Mouse (Mus musculus): ENCODE measurements around the gene Pik3r4. TPM values are rescaled to one million over a fixed set of nuclear protein-coding genes. Genes with fewer than 3 reads are reported as not detected.

Pik3r4 gene
- polyA plus RNA-seq, 1 experiment from 2014 or later: 17.9 TPM

DNA sequence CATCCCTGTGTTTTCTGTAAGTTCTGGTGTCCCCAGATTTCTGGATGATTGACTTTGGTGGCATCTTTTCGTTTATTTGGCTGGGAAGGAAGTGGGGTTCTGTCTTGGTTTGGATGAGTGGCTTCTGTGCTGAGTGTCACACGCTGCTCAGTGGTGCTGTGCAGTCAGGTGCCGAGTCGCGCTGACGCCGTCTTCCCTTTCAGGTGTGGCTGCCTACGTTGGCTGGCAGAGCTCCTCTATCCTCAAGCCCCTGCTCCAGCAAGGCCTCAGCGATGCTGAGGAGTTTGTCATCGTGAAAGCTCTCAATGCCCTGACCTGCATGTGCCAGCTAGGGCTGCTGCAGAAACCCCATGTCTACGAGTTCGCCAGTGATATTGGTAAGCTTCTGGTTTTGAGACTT, 15.4 kb downstream of the Pik3r4 start:
- no peak overlapping the region for H3K4me3 ChIP-seq (ENCODE audit: low read depth, low read length)
- 93% methylated on average over 12 of the region's 12 CpGs for WGBS
- no peaks in the 10 kb centered on the region for H3K9me3 ChIP-seq (ENCODE audit: control insufficient read depth, low read length)
- peaks cover 28% of the 10 kb centered on the region for H3K36me3 ChIP-seq (ENCODE audit: control insufficient read depth, insufficient read depth, low read length)
- no peak overlapping the region for H3K27ac ChIP-seq (ENCODE audit: low read depth, low read length)
- no peaks in the 10 kb centered on the region for H3K27me3 ChIP-seq (ENCODE audit: control insufficient read depth, insufficient read depth, low read length)
- no peak overlapping the region for H3K4me2 ChIP-seq (ENCODE audit: low read depth, low read length)
- H3K9ac ChIP-seq (replicated peaks; ENCODE audit: low read depth, low read length): no peak overlapping the region
- H3K4me1 ChIP-seq (ENCODE audit: control insufficient read depth, insufficient read depth, low read length): no peaks in the 10 kb centered on the region
- ATAC-seq (ENCODE audit: low read depth): no peak

DNA sequence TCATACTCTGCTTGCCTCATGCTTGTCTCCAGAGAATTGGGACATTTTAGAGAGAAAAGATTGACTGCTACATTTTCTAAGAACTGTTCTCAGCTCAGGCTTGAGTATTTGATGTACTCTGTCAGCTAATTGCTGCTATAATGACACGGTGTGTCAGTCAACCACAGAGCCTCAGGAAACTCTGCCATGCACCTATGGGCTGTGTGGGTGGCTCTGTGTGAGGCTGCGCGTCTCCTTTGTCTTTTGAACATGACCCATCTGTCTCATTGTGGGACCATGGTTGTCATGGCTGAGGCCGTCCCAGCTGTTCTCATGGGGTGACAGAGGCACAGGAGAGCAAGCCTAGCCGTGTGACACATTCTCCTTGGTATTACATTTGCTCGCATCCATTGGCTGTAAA, 17.1 kb downstream of the Pik3r4 start:
- peaks cover 20% of the 10 kb centered on the region; the same call in 1 of the 2 replicates for H3K36me3 ChIP-seq (ENCODE audit: control insufficient read depth, insufficient read depth, low read length)
- no peaks in the 10 kb centered on the region for H3K4me1 ChIP-seq (ENCODE audit: control insufficient read depth, insufficient read depth, low read length)
- H3K27ac ChIP-seq (ENCODE audit: low read depth, low read length): no peak overlapping the region

DNA sequence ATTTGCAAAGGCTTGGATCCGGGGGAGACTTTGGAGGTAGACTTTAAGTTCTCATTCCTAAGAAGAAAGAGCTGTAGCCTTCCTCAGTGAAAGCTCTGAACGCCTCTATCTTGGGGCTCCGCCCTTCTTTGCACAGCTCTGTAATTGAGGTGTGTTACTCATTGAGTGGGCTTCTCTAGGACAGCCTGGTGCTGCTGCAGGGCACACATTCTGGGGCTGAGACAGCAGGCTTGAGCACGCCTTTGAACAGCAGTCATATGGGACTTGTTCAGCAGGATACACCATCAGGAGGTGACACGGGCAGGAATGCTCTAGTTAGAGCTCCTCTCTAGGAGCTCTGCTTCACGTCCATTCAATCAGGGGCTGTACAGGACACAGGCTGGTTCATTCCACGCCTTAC, 22.5 kb downstream of the Pik3r4 start:
- Histone ChIP-seq H3K36me3 (ENCODE audit: control insufficient read depth, insufficient read depth, low read length) (peaks cover 17% of the 10 kb centered on the region), H3K4me3 (ENCODE audit: low read depth, low read length) (no peak overlapping the region), H3K4me1 (ENCODE audit: control insufficient read depth, insufficient read depth, low read length) (no peaks in the 10 kb centered on the region), H3K27ac (ENCODE audit: low read depth, low read length) (no peak overlapping the region), H3K9me3 (ENCODE audit: control insufficient read depth, low read length) (no peaks in the 10 kb centered on the region), H3K27me3 (ENCODE audit: control insufficient read depth, insufficient read depth, low read length) (no peaks in the 10 kb centered on the region), H3K9ac (replicated peaks; ENCODE audit: low read depth, low read length) (no peak overlapping the region), H3K4me2 (ENCODE audit: low read depth, low read length) (no peak overlapping the region)
- ATAC-seq (ENCODE audit: low read depth): no peak
- 94% methylated on average over 7 of the region's 7 CpGs for WGBS

More for the DNA sequence above, 17.1 kb downstream of the Pik3r4 start:
- Histone ChIP-seq H3K9me3 (ENCODE audit: control insufficient read depth, low read length) (no peaks in the 10 kb centered on the region), H3K4me3 (ENCODE audit: low read depth, low read length) (no peak overlapping the region), H3K4me2 (ENCODE audit: low read depth, low read length) (no peak overlapping the region), H3K9ac (replicated peaks; ENCODE audit: low read depth, low read length) (no peak overlapping the region), H3K27me3 (ENCODE audit: control insufficient read depth, insufficient read depth, low read length) (no peaks in the 10 kb centered on the region)
- WGBS: 72% methylated on average over 6 of the region's 6 CpGs
- ATAC-seq (ENCODE audit: low read depth): no peak

DNA sequence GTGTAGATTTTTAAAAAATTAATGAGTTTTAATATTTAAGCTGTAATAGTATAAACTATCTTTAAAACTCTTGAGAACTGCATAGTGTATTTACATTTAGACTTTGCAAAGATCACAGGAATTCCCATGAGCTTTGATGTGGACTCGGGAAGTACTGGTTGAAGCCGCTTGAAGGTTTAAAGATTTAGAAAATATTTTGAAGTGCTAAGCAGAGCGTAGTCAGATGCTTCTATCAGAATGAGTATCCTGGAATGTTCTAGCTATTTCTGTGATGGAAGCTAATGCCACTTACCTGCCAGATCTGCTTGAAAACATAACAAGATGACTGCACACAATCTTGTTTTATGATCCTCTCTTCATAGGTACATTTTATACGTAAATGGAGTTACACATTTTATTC, 28.1 kb downstream of the Pik3r4 start:
- H3K4me2 ChIP-seq (ENCODE audit: low read depth, low read length): no peak overlapping the region
- H3K4me3 ChIP-seq (ENCODE audit: low read depth, low read length): no peak overlapping the region
- H3K27me3 ChIP-seq (ENCODE audit: control insufficient read depth, insufficient read depth, low read length): no peaks in the 10 kb centered on the region
- H3K27ac ChIP-seq (ENCODE audit: low read depth, low read length): no peak overlapping the region
- no peaks in the 10 kb centered on the region for H3K4me1 ChIP-seq (ENCODE audit: control insufficient read depth, insufficient read depth, low read length)
- H3K36me3 ChIP-seq (ENCODE audit: control insufficient read depth, insufficient read depth, low read length): peaks cover 10% of the 10 kb centered on the region
- ATAC-seq (ENCODE audit: low read depth): no peak
- no peak overlapping the region for H3K9ac ChIP-seq (replicated peaks; ENCODE audit: low read depth, low read length)
- 95% methylated on average over 4 of the region's 4 CpGs for WGBS
- H3K9me3 ChIP-seq (ENCODE audit: control insufficient read depth, low read length): no peaks in the 10 kb centered on the region

DNA sequence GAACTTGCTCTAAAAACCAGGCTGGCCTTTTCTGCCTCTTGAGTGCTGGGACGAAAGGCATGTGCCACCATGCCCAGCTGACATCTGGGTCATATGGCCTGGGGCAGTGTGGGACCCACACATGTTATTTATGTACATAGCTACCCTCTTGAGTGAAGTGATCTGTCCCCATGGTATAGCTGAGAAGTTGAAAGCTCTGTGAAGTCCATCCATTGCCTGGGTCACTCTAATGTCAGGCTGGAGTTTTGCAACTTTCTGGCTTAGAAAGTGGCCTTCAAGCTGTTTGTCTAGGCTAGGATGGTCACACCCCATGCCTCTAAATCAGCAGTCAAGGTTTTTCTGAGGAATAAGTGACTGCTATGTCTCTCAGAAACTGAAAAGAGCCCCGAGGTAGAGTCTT, 29.3 kb downstream of the Pik3r4 start:
- peaks cover 10% of the 10 kb centered on the region for H3K36me3 ChIP-seq (ENCODE audit: control insufficient read depth, insufficient read depth, low read length)

DNA sequence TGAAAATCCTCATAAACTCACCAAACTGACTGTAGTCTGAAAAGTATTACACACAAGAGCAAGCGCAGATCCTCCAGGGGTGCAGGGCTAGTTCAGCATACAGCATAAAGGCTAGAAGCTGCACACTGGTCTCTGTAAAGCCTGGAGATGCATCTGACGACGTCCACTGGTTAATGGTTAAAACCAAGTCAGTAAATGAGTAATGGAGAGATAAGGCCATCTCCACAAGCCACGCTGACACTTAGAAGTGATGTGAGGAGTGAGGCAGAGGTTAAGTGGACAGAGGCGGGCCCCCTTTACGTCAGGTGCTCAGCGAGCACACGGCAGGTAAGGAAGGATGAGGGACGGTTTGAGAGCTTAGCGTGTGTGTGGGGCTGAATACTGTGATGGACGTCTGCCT, 33.2 kb downstream of the Pik3r4 start:
- 0 out of 2 replicates have a peak, but pooled peaks cover 14% of the 10 kb centered on the region for H3K36me3 ChIP-seq (ENCODE audit: control insufficient read depth, insufficient read depth, low read length)
- 89% methylated on average over 11 of the region's 11 CpGs for WGBS
- no peak overlapping the region for H3K9ac ChIP-seq (replicated peaks; ENCODE audit: low read depth, low read length)
- no peak overlapping the region for H3K27ac ChIP-seq (ENCODE audit: low read depth, low read length)
- no peak for ATAC-seq (ENCODE audit: low read depth)
- H3K9me3 ChIP-seq (ENCODE audit: control insufficient read depth, low read length): no peaks in the 10 kb centered on the region
- H3K27me3 ChIP-seq (ENCODE audit: control insufficient read depth, insufficient read depth, low read length): no peaks in the 10 kb centered on the region
- no peaks in the 10 kb centered on the region; the same call in 1 of the 2 replicates for H3K4me1 ChIP-seq (ENCODE audit: control insufficient read depth, insufficient read depth, low read length)
- H3K4me2 ChIP-seq (ENCODE audit: low read depth, low read length): no peak overlapping the region
- no peak overlapping the region for H3K4me3 ChIP-seq (ENCODE audit: low read depth, low read length)

More for the DNA sequence above, 29.3 kb downstream of the Pik3r4 start:
- no peaks in the 10 kb centered on the region for H3K9me3 ChIP-seq (ENCODE audit: control insufficient read depth, low read length)
- 80% methylated on average over 2 of the region's 2 CpGs for WGBS
- no peak for ATAC-seq (ENCODE audit: low read depth)
- no peak overlapping the region for H3K4me2 ChIP-seq (ENCODE audit: low read depth, low read length)
- no peak overlapping the region for H3K4me3 ChIP-seq (ENCODE audit: low read depth, low read length)
- no peak overlapping the region for H3K9ac ChIP-seq (replicated peaks; ENCODE audit: low read depth, low read length)
- H3K27ac ChIP-seq (ENCODE audit: low read depth, low read length): no peak overlapping the region
- no peaks in the 10 kb centered on the region for H3K4me1 ChIP-seq (ENCODE audit: control insufficient read depth, insufficient read depth, low read length)
- H3K27me3 ChIP-seq (ENCODE audit: control insufficient read depth, insufficient read depth, low read length): no peaks in the 10 kb centered on the region

DNA sequence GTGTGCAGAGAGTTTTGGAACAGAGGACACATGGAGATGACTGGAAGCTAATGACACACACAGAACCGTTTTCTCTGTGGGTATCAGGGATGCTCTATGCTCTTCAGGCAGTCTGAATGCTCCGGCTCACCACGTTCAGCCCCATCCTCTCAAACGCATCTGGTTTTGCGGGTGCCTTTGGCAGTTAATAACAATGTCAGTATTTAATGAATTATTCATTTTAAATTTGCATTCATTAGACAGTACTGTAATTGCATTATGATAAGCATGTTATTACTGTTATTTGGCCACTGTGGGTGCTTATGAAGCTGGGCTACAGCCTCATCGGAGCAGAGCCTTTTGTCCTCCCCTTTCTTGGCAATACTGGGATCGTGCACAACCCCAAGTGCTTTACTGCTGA, 38.6 kb downstream of the Pik3r4 start:
- Histone ChIP-seq H3K36me3 (ENCODE audit: control insufficient read depth, insufficient read depth, low read length) (peaks cover 19% of the 10 kb centered on the region), H3K27me3 (ENCODE audit: control insufficient read depth, insufficient read depth, low read length) (no peaks in the 10 kb centered on the region), H3K9ac (replicated peaks; ENCODE audit: low read depth, low read length) (no peak overlapping the region), H3K9me3 (ENCODE audit: control insufficient read depth, low read length) (no peaks in the 10 kb centered on the region), H3K27ac (ENCODE audit: low read depth, low read length) (peak overlapping the region; percentile 22), H3K4me2 (ENCODE audit: low read depth, low read length) (no peak overlapping the region), H3K4me1 (ENCODE audit: control insufficient read depth, insufficient read depth, low read length) (no peaks in the 10 kb centered on the region; the same call in 1 of the 2 replicates), H3K4me3 (ENCODE audit: low read depth, low read length) (no peak overlapping the region)
- peak; percentile 79 for ATAC-seq (ENCODE audit: low read depth)
- WGBS: 51% methylated on average over 7 of the region's 7 CpGs

DNA sequence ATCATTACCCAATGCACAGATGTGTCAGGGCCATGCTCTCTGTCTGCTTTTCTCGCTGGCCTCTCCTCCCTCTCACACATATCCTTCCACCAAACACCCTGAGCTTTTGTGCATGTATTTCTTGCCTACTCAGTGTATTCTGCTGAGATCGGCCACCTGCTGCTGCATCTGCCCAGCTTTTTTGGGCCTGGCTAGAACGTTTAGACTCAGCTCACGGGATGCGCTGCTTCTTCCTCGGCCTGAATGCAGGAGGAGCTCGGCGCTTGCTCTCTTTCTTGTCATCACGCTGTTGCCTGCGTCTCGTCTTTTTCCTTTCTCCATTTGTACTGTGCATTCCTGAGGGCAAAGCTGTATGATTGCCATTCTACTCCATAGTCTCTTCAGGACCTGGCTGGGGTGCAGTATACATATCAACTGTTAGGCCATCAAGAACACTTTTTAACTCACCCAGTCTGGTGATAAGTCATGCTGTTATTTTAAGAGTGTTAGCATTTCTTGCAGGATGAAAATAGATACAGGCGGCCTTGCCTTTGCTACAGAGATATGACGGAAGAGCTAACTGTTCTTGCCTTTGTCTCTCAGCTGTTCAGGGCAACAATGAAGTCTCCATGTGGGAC, 41.9 kb downstream of the Pik3r4 start:
- no peaks in the 10 kb centered on the region for H3K27me3 ChIP-seq (ENCODE audit: control insufficient read depth, insufficient read depth, low read length)
- H3K4me2 ChIP-seq (ENCODE audit: low read depth, low read length): no peak overlapping the region
- H3K9me3 ChIP-seq (ENCODE audit: control insufficient read depth, low read length): no peaks in the 10 kb centered on the region
- 91% methylated on average over 13 of the region's 13 CpGs for WGBS
- no peak for ATAC-seq (ENCODE audit: low read depth)
- H3K27ac ChIP-seq (ENCODE audit: low read depth, low read length): no peak overlapping the region
- peaks cover 18% of the 10 kb centered on the region for H3K36me3 ChIP-seq (ENCODE audit: control insufficient read depth, insufficient read depth, low read length)
- no peak overlapping the region for H3K9ac ChIP-seq (replicated peaks; ENCODE audit: low read depth, low read length)
- no peaks in the 10 kb centered on the region; the same call in 1 of the 2 replicates for H3K4me1 ChIP-seq (ENCODE audit: control insufficient read depth, insufficient read depth, low read length)
- H3K4me3 ChIP-seq (ENCODE audit: low read depth, low read length): no peak overlapping the region

DNA sequence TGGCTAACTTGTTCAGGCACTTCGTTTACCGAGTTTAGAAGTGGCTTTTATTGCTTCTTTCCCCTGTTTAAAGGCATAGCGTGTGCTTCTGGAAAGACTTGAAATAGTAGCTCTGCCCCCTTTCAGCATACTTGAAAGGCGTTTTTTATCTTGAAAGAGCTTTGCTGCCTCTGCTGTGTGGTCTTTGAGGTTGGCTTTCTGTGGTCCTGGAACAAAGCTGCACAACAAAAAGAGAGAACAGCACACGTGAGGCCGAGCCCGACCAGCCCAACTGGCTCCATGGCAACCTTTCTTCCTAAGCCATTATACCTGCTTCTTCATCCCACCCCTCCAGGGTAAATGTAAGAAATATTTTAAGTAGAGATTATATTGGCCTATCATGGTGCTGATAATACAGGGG, 46.7 kb downstream of the Pik3r4 start:
- no peak for ATAC-seq (ENCODE audit: low read depth)
- peaks cover 18% of the 10 kb centered on the region for H3K36me3 ChIP-seq (ENCODE audit: control insufficient read depth, insufficient read depth, low read length)
- no peak overlapping the region for H3K27ac ChIP-seq (ENCODE audit: low read depth, low read length)

More for the DNA sequence above, 46.7 kb downstream of the Pik3r4 start:
- no peaks in the 10 kb centered on the region for H3K4me1 ChIP-seq (ENCODE audit: control insufficient read depth, insufficient read depth, low read length)
- H3K27me3 ChIP-seq (ENCODE audit: control insufficient read depth, insufficient read depth, low read length): no peaks in the 10 kb centered on the region
- H3K9ac ChIP-seq (replicated peaks; ENCODE audit: low read depth, low read length): no peak overlapping the region
- WGBS: 32% methylated on average over 7 of the region's 7 CpGs
- H3K4me2 ChIP-seq (ENCODE audit: low read depth, low read length): no peak overlapping the region
- no peaks in the 10 kb centered on the region for H3K9me3 ChIP-seq (ENCODE audit: control insufficient read depth, low read length)
- H3K4me3 ChIP-seq (ENCODE audit: low read depth, low read length): no peak overlapping the region

Measured in neural tube, embryonic 14.5 days (tissue).